Mouse (Mus musculus): Measurements from ENCODE around the gene Eif4e3.

The Eif4e3 gene

GRCm38 (mm10) chr6:99666318-99667171 is at the start of gene Eif4e3, which contains the start of gene Gm20696:
Eif4e3 (minus strand) TSS chr6:99666771.
Gm20696 (minus strand) TSS chr6:99666797.
- peak; percentile 75 for DNase-seq (ENCODE audit: low spot score)

DNA sequence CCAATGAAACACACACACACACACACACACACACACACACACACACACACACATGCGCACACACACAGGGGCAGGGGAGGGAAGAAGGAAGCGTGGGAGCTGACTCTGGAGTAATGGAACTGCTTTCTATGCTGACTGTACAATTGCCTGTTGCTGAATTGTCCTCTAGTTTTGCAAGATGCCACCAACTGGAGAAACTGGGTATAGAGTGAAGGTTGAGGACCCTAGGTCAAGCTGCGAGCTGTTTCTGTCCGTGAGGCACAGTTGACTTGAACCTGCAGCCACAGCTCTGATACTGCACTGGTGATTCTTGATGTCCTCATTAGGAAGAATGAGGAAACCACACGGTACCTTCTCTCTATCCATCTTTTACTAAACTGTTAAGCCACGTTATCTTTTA is 49.3 kb upstream of the Eif4e3 start:
- DNase-seq (ENCODE audit: low spot score): no peak

GRCm38 (mm10) chr6:99715191-99715590 is 48.6 kb upstream of the Eif4e3 start:
- DNase-seq (ENCODE audit: low spot score): no peak

DNA sequence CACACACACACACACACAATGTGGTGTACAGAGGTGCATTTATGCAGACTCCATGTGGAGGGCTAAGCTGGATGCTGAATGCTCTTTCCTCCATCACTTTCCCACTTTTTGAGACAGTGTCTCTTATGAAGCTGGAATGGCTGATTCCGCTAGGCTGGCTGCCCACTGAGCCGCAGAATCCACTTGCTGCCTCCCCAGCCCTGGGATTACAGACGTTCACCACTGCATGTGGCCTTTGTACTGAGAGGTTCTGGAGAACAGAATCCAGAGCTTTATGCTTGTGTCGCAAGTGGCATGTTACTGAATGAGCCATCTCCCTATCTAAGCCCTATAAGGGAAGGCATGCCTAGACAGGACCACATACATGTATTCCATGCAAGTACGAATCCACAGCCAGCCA is 46.7 kb upstream of the Eif4e3 start:
- no peak for DNase-seq (ENCODE audit: low spot score)

DNA sequence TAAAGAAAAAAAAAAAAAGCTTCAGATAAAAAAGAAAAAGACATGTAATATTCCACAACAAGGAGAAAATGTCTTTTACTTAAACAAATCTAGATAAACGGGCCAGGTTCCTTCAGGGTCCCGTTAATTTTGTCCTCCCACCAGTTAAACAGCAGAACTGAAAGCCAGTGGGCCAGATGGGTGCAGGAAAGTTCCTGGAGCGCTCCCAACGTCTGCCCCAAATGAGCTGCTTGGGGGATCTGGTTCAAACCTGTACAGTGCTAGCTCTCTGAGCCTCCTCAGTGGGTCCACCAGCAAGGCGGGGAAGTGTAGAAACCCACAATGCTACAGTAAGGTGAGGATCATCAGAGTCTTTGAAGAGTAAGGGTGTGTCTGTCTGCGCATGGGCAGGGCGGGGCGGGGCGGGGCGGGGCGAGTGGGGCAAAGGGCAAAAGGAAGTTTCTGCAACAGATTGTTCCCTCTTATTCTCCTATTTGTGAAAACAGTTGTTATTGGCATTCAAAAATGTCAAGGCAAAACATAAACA is 45.1 kb upstream of the Eif4e3 start:
- DNase-seq (ENCODE audit: low spot score): no peak

DNA sequence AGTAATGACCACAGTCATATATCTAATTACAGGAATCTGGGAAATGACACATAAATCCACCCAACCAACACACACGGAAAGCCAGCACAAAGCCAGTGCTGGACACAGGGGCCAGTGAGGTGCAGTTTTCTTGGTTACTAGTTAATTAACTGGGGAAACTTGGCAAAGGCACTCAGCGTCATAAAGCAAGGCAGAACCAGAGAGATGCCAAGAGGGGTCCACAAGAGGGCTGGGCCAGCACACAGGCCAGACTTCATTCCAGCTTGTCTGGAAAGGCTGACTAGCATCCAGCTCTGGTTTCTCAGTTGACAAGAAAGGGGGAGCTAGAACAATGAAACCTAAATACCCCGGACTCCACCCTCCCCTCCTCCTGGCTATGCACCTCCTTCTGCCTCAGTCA is 33.9 kb upstream of the Eif4e3 start:
- no peak for DNase-seq (ENCODE audit: low spot score)

GRCm38 (mm10) chr6:99692916-99693841 is 26.6 kb upstream of the Eif4e3 start:
- DNase-seq (ENCODE audit: low spot score): peak; percentile 56

DNA sequence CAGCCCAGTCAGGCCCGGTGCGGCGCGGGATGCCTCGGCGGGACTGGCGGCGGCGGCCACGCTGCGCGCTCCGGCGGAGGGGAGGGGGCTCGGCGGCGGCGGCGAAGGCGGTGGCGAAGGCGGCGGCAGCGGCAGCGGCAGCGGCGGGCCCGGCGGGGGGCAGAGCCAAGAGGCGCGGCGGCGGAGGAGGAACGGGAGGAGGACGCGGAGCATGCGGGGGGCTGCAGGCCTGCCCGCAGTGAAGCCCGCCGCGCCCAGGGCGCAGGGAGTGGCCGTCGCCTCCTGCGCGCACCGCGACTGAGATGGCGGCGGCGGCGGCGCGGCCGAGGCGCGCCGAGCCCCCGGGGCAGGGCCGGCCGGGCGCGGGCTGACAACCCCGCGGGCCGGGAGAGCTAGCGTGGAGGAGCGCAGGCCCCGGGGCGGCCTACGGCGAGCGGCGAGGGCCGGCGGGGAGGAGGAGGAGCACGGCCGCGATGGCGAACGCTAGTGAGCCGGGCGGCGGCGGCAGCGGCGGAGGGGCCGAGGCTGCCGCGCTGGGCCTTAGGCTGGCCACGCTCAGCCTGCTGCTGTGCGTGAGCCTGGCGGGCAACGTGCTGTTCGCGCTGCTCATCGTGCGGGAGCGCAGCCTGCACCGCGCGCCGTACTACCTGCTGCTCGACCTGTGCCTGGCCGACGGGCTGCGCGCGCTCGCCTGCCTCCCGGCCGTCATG is 25.8 kb upstream of the Eif4e3 start, which contains the start of gene Gpr27:
Gpr27 (plus strand) TSS at position 474 of the 710 bp plus-strand sequence.
- peak; percentile 55 for DNase-seq (ENCODE audit: low spot score)

- peak; percentile 39 for DNase-seq (ENCODE audit: low spot score)
These were observed 25.2 kb upstream of the Eif4e3 start for GRCm38 (mm10) chr6:99691666-99692205.

GRCm38 (mm10) chr6:99688513-99688912 is 21.9 kb upstream of the Eif4e3 start:
- DNase-seq (ENCODE audit: low spot score): no peak

DNA sequence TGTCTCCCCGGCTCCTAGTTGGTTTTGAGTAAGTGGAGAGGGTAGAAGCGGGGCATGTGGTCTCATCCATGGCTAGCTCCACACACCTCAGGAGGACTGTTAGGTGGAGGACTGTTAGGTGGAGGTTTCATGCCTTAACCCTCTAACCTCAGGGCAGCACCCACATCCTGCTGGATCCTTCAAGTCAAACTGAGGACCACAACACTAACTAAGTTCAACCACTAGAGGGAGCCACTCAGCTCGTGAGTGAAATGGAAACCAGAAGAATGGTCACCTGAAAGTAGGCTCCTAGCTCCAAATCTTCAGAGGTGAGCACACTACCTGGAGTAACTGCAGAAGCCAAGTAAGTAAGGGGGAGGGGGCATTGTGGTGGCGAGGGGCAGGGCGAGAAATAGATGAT is 18.3 kb upstream of the Eif4e3 start:
- DNase-seq (ENCODE audit: low spot score): peak; percentile 66

- DNase-seq (ENCODE audit: low spot score): no peak
These were observed 17.4 kb upstream of the Eif4e3 start for GRCm38 (mm10) chr6:99683974-99684373.

DNA sequence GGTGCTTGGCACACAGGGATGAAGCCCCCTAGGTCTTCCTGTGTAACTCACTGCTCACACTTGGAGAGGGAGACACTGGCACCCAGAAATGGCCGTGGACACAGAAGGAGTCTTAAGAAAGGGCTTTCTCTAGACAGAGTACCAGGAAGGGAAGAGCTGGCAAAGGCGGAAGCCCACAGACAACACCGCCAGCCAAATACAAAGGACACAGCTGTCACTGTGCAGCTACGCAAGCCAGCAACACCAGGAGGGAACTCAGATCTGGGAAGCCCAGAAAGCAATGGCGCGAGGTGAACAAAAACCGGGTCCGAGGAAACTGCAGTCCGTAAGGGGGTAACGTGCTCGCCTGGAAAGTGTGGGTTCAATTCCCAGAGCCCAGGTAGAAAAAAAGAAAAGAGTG is 11.5 kb upstream of the Eif4e3 start:
- no peak for DNase-seq (ENCODE audit: low spot score)

- no peak for DNase-seq (ENCODE audit: low spot score)
These were observed 10.8 kb upstream of the Eif4e3 start for GRCm38 (mm10) chr6:99677325-99677724.

DNA sequence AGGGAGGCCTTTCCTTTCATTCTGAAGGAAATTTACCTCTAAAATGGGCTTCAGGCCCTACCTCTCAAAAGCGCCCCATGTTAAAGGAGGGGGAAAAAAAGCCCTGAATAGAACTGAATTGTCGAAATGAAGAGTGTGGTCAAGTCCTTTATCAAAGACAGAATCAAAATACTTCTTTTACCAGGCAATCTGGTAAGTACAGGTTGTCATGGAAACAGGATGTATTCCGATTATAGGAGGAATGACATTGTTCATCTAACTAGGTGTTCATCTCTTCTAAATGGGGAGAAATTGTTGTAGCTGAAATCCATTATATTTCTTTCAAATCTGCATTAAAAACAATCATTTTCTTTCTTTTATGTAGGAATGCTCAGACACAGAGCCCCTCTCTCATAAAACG is 7.9 kb upstream of the Eif4e3 start:
- no peak for DNase-seq (ENCODE audit: low spot score)

DNA sequence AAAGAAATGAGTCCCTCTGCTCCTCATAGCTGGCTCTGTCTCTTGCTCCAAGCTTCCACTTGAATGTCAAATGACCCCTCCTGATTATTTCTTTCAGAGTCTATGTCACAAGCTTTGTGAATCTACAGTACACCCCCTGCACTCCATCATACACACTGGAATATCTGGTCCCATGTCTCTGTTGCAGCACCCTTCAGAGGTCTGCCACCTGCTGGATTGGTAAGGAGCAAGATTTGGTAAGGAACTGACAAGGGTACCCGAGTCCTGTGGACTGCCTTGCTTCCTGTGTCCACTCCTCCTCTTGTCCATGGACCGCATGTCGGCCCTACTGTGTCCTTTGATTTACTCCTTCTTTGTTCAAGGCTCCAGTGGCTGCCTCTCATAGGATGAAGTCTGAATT is 5.2 kb upstream of the Eif4e3 start:
- DNase-seq (ENCODE audit: low spot score): no peak

GRCm38 (mm10) chr6:99670481-99671119 is 4.0 kb upstream of the Eif4e3 start:
- DNase-seq (ENCODE audit: low spot score): peak; percentile 79

DNA sequence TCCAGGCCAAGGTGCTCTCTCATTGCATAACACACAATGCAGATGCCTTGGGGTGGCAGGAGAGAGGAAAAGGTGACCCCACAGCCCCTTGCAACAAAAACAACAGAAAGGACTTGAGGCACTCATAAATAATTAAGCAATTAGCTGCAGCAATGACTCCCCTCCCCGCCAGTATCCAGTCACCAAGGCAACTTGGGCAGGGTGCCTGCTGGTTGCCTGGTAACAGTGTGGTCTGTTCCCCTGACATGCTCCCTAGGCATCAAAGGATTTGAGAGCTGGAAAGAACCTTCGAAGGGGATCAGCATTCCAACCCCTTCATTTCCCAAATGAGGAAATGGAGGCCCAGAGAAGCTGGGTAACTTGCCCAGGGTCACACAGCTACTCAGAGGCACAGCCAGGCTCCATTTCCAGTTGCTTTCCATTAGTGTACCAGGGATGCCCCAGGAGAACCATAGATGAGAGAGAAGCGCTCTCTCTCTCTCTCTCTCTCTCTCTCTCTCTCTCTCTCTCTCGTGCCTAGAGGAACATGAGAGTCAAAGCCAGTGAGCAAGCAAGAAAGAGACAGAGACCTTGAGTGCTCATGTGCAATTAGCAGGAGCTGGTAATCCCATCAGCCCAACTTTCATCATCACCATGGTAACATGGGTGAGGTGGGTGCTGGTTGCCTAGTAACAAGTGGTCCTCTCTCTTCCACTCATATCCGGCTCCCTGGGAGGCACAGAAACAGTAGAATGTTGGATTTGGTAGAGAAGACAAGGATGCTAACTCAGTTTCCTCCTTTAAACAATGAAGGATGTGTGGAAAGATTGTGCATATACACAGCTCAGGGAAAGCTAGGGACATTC is 3.1 kb upstream of the Eif4e3 start:
- DNase-seq (ENCODE audit: low spot score): peak; percentile 64

DNA sequence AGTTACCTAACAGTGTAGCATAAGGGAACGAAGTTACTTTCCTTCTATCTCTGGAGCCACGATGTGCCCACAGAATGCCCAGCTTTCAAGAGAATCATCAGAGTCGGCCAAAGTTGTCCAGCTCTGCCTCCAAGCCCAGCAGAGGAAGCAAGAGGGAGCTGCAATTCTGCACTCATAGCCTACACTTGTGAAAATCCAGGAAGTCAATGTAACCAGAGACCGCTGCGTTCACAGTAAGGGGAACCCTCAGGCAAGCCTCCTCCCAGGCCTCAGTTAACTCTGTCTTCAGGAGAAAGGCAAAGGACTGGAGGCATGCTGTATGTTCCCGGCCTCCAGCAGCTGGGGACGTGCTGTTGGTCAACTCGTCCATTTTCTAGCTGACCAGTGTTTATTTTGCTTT is 719 bp upstream of the Eif4e3 start:
- DNase-seq (ENCODE audit: low spot score): peak; percentile 60
